Mouse (Mus musculus) kidney, postnatal 25 days (tissue): Measurements from ENCODE around the gene Fam118a.

ENCODE experiments used
- DNase-seq, 2 experiments: peaks; one replicate each; pipeline ENCODE4 v3.0.0; 2021; ENCODE audit warnings: mixed read lengths in 2 of 2

Fam118a gene

GRCm38 (mm10) chr15:85085641-85086040 lies 56.9 kb downstream of the Fam118a start:
- DNase-seq: no peak
